Mouse (Mus musculus) forebrain, embryonic 14.5 days (tissue): ENCODE data around the gene Trp53i11. TPM values are rescaled to one million over a fixed set of nuclear protein-coding genes. Genes with fewer than 3 reads are reported as not detected.
A peak's percentile ranks its signal among the peaks of the same experiment; 100 is the strongest.

ENCODE experiments used
- ATAC-seq: fragments of 200-750 bp; cut with Nextera tagmentation; 2 replicates; pipeline ENCODE4 v1.8.0; 2017; ENCODE audit warnings: mild to moderate bottlenecking, moderate library complexity
- DNase-seq: peaks from one replicate; pipeline ENCODE4 v3.0.0-alpha.2; 2015; ENCODE audit warnings: low spot score
- H3K27ac ChIP-seq: fragments of 300-500 bp; sonication (generic); 2 replicates; pipeline ENCODE4 v1.5.1; 2014; ENCODE audit warnings: low read depth, mild to moderate bottlenecking, control low read depth, low read length, moderate library complexity
- H3K27me3 ChIP-seq: fragments of 300-500 bp; sonication (generic); replicated peaks from 2 replicates; pipeline ENCODE4 v1.6.1; 2014; ENCODE audit warnings: low read length, control low read depth, mixed read lengths; ENCODE audit not compliant: control insufficient read depth, insufficient read depth
- H3K36me3 ChIP-seq: fragments of 300-500 bp; sonication (generic); 2 replicates; pipeline ENCODE4 v1.6.1; 2014; ENCODE audit warnings: low read length, control low read depth; ENCODE audit not compliant: control insufficient read depth, insufficient read depth
- H3K4me1 ChIP-seq: fragments of 300-500 bp; sonication (generic); 2 replicates; pipeline ENCODE4 v1.6.1; 2014; ENCODE audit warnings: antibody characterized with exemption, low read length, control low read depth; ENCODE audit not compliant: control insufficient read depth, insufficient read depth
- H3K4me2 ChIP-seq: fragments of 300-500 bp; sonication (generic); 2 replicates; pipeline ENCODE4 v1.6.1; 2014; ENCODE audit warnings: mild to moderate bottlenecking, control low read depth, low read length
- H3K4me3 ChIP-seq: fragments of 300-500 bp; sonication (generic); 2 replicates; pipeline ENCODE4 v1.5.1; 2014; ENCODE audit warnings: low read depth, low read length, control low read depth
- H3K9ac ChIP-seq: fragments of 300-500 bp; sonication (generic); 2 replicates; pipeline ENCODE4 v1.6.1; 2014; ENCODE audit warnings: mild to moderate bottlenecking, low read length, control low read depth, moderate library complexity
- H3K9me3 ChIP-seq: fragments of 300-500 bp; sonication (generic); replicated peaks from 2 replicates; pipeline ENCODE4 v1.6.1; 2016; ENCODE audit warnings: low read length, control low read depth, mixed read lengths; ENCODE audit not compliant: control insufficient read depth
- WGBS: fragments of 180-500 bp; shearing (Covaris S2); extraction: QIAGEN DNeasy Blood & Tissue Kit; methylation state at CpG from one replicate; pipeline ENCODE4 v1.1.7; 2014; 5-methylcytosine and 5-hydroxymethylcytosine counted together
- polyA plus RNA-seq: library from polyadenylated mRNA; unstranded; fragments of >200 nt; fragmentation: Nextera tagmentation; extraction: Ambion mirVana; gene quantifications from 2 replicates; pipeline ENCODE4 v1.2.1, GENCODE M21; 2014

The Trp53i11 gene
- polyA plus RNA-seq, 1 experiment from 2014 or later, result 95.8 TPM

DNA sequence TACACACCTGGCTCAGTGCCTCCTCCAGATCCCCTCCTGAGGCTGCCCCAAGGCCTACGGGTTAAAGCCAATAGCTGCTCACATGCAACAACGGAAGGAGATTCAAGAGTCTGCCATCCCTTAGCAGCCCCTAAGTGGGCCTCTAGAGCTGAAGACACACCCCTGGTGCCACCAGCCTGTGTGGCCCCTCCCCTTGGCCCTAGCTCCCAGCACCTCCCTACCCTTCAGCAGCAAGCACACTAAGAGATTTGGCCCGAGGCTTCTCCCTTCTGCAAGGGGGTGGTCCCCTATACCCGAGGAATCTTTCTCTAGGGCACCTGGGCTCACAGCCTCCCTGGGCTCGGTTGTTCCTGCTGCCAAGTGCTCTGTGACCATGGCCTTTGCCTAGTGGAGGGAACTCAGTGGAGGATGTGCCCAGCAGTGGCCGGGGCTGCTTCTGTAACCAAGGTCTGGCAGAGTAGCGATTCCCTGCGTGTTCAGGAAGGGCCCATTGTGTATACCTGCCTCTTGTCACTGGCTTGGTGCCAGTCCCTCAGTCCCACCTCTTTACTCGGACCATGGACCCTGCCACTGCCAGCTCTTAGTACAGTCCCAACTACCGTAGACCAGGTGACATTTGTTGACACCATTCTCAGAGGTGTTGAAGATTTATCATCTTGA, 13.5 kb downstream of the Trp53i11 start:
- H3K4me2 ChIP-seq, result no peak overlapping the region
- H3K9me3 ChIP-seq, result no peaks in the 10 kb centered on the region
- H3K4me3 ChIP-seq, result no peak overlapping the region
- H3K27ac ChIP-seq, result no peak overlapping the region
- peaks cover 75% of the 10 kb centered on the region for H3K36me3 ChIP-seq
- H3K4me1 ChIP-seq, result no peaks in the 10 kb centered on the region
- ATAC-seq, result no peak
- H3K27me3 ChIP-seq, result no peaks in the 10 kb centered on the region
- WGBS, result 51% methylated on average over 10 of the region's 10 CpGs
- no peak for DNase-seq
- H3K9ac ChIP-seq, result no peak overlapping the region

DNA sequence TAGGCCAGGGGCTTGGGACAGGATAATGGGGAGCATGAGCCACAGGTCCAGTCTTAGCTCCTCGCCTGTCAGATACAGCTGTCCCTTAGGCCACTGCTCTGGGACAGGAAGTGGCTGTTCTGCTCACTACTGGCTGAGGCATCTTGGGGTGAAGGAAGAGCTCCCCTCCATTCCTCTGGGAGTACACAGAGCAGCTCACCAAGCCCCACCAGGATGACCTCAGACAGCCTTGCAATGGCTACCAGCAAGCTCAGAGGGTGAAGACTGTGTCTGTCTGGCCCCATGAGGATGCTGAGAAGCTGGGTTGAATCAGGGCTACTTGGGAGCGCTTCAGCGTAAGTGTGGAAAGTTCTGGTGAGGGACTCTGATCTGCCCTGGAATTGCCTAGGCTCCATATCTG, 14.6 kb downstream of the Trp53i11 start:
- Histone ChIP-seq H3K27me3 (no peaks in the 10 kb centered on the region), H3K4me3 (no peak overlapping the region), H3K36me3 (peaks cover 77% of the 10 kb centered on the region), H3K27ac (no peak overlapping the region), H3K4me1 (no peaks in the 10 kb centered on the region), H3K9me3 (no peaks in the 10 kb centered on the region), H3K9ac (no peak overlapping the region), H3K4me2 (no peak overlapping the region)
- ATAC-seq, result no peak
- 93% methylated on average over 3 of the region's 3 CpGs for WGBS
- no peak for DNase-seq

DNA sequence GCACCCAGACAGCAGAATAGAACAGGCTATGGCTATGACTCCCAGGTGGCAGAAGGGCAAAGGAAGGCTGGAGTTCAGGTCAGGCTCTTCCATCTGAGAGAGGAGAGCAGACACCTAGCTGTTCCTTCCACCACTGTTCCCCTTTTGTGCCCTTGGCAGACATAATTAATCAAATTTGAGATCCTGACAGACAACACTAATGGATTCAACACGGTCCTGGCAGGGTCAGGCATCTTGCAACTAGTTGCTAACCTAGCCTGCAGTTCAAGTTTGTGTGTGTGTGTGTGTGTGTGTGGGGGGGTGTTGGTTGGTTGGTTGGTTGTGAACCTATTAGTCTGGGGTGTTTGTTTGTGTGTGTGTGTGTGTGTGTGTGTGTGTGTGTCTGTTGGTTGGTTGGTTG, 15.4 kb downstream of the Trp53i11 start:
- Histone ChIP-seq H3K4me3 (no peak overlapping the region), H3K27me3 (no peaks in the 10 kb centered on the region), H3K4me2 (no peak overlapping the region), H3K36me3 (peaks cover 69% of the 10 kb centered on the region), H3K4me1 (no peaks in the 10 kb centered on the region), H3K9ac (no peak overlapping the region), H3K27ac (no peak overlapping the region), H3K9me3 (no peaks in the 10 kb centered on the region)
- DNase-seq (no peak), ATAC-seq (no peak)
- WGBS, result 54% methylated on average over 1 of the region's 1 CpGs

DNA sequence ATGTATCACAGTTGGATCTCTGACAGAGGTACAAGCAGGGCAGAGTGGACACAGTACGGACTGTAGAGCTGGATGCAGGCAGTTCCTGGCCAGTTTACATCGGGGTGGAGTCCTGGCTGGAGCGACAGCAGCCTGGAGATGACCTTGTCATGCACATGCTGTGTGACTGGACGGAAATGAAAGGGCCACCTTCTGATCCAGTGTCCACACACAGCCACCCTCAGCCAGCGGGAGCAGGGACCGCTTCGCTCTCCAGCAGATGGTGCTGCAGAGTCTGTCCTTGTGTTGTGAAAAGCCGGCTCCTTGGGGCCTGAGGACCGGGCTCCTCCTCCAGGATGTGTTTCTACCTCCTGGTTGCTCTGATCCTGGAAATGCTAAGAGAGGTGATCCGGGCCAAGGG, 16.3 kb downstream of the Trp53i11 start:
- Histone ChIP-seq H3K4me1 (no peaks in the 10 kb centered on the region), H3K9ac (0 out of 2 replicates have a peak overlapping the region, but pooled peaks have one; percentile 13), H3K27me3 (no peaks in the 10 kb centered on the region), H3K9me3 (no peaks in the 10 kb centered on the region), H3K27ac (peak overlapping the region; percentile 39; the same call in 1 of the 2 replicates), H3K36me3 (peaks cover 71% of the 10 kb centered on the region), H3K4me2 (no peak overlapping the region), H3K4me3 (no peak overlapping the region)
- 21% methylated on average over 10 of the region's 10 CpGs for WGBS
- ATAC-seq (peak; percentile 21; the same call in 1 of the 2 replicates), DNase-seq (peak; percentile 74)

DNA sequence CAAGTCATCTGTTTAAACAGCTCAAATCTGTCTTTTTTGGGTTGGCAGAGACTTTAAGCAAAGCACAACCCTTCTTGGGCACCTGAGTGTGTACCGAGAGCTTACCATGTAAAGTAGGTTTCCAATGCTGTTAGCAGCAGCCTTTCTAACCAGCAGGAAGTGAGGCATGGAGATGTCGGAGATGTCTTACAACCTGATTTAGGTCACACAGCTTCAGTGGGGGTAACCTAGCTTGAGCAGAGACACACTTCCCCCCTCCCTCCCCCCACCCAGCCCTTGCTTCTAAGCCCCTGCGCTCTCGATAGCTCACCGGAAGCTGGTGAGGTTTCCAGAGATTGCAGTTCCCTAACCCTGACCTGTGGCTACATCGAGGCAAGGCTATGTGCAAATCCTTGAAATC, 17.2 kb downstream of the Trp53i11 start:
- Histone ChIP-seq H3K4me2 (no peak overlapping the region), H3K27me3 (no peaks in the 10 kb centered on the region), H3K9ac (no peak overlapping the region), H3K27ac (no peak overlapping the region), H3K4me3 (no peak overlapping the region), H3K36me3 (peaks cover 67% of the 10 kb centered on the region), H3K4me1 (no peaks in the 10 kb centered on the region), H3K9me3 (no peaks in the 10 kb centered on the region)
- ATAC-seq (no peak), DNase-seq (no peak)
- WGBS, result 91% methylated on average over 6 of the region's 6 CpGs

DNA sequence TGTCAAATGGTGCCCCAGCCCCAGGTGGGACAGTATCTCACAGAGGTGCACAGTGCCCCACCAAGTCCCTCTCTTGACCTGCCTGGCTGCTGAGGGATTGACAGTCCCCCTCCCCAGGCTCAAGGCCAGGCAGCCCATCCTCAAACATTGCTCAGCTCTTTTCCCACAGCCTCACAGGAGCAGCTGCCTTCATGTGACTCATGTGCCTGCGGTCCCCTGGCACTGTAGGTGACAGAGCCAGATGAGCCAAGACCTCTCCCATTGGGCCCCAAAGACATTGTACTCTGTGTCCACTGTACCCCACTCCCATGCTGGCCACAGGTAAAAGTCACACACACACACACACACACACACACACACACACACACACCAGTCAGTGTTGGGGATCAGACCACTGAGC, 18.8 kb downstream of the Trp53i11 start:
- 88% methylated on average over 1 of the region's 1 CpGs for WGBS
- ATAC-seq (no peak), DNase-seq (no peak)
- Histone ChIP-seq H3K27ac (no peak overlapping the region), H3K4me2 (no peak overlapping the region), H3K4me1 (no peaks in the 10 kb centered on the region), H3K4me3 (no peak overlapping the region), H3K36me3 (peaks cover 63% of the 10 kb centered on the region), H3K9ac (no peak overlapping the region), H3K9me3 (no peaks in the 10 kb centered on the region), H3K27me3 (no peaks in the 10 kb centered on the region)

DNA sequence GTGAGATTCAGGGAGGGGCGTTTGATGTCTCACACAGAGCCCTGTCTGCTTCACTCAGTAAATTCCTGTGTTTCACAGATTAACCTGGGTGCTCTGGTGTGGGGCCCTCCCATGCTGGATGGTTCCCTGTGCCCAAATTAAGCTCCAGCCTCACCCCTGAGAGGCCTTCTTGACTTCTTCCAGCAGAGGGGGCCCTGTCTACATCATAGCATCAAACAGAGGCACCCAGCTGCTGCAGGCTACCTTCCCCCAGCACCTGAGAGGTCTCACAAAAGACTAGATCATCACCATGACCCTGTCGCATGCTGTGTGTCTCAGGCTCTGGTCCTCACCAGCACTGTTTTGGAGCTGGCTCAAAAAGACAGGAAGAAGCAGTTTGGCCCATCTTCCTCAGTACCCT, 25.0 kb downstream of the Trp53i11 start:
- no peaks in the 10 kb centered on the region for H3K4me1 ChIP-seq
- no peak overlapping the region for H3K27ac ChIP-seq
- WGBS, result 82% methylated on average over 2 of the region's 2 CpGs
- peaks cover 24% of the 10 kb centered on the region for H3K36me3 ChIP-seq
- H3K4me2 ChIP-seq, result no peak overlapping the region
- no peak for DNase-seq
- H3K27me3 ChIP-seq, result no peaks in the 10 kb centered on the region
- H3K9me3 ChIP-seq, result no peaks in the 10 kb centered on the region
- no peak overlapping the region for H3K9ac ChIP-seq
- ATAC-seq, result no peak
- no peak overlapping the region for H3K4me3 ChIP-seq

DNA sequence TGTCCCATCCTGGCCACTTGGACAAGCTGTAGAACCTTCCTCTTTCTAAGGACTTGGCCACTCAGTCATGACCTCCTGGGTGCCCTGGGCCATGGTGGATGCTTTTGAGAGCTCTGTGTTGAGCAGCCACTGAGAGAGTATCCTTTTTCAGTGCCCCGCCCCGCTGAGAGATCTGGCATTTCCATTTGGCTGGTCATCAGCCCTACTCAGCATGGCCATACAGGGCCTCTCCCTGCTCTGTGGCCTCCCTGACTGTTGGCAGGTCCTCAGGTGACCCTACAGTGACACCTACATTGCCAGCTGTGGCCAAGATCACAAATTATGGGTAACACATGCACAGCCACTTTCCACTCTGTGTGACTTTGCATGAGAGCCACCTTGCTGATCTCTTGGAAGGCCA, 25.5 kb downstream of the Trp53i11 start:
- Histone ChIP-seq H3K27ac (no peak overlapping the region), H3K9ac (no peak overlapping the region), H3K36me3 (peaks cover 24% of the 10 kb centered on the region), H3K27me3 (no peaks in the 10 kb centered on the region), H3K4me2 (no peak overlapping the region), H3K4me3 (no peak overlapping the region), H3K9me3 (no peaks in the 10 kb centered on the region), H3K4me1 (no peaks in the 10 kb centered on the region)
- 98% methylated on average over 2 of the region's 2 CpGs for WGBS
- no peak for DNase-seq
- ATAC-seq, result no peak

DNA sequence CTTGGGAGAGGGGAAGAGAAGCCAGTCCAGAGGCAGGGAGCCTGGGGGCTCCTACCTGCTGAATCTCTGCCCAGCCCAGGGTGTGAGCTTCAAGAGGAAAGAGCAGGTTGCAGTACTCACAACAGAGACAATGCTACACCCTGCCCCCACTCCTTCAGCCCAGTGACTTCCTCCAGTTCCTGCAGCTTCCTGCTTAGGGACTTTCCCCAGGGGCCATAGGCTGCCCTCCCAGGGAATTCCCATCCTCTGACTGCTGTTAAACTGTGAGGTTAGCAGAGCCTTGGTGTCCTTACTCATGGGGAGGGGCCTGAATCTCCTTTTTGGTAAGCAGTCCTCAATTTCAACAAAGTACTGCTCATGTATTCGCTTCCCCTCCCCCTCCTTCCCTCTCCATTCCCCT, 26.8 kb downstream of the Trp53i11 start:
- H3K4me3 ChIP-seq, result no peak overlapping the region
- H3K27ac ChIP-seq, result no peak overlapping the region
- peaks cover 15% of the 10 kb centered on the region for H3K36me3 ChIP-seq
- no peak for DNase-seq
- no peaks in the 10 kb centered on the region for H3K9me3 ChIP-seq
- H3K9ac ChIP-seq, result no peak overlapping the region
- WGBS, result 73% methylated on average over 1 of the region's 1 CpGs
- no peak for ATAC-seq
- H3K27me3 ChIP-seq, result no peaks in the 10 kb centered on the region
- no peak overlapping the region for H3K4me2 ChIP-seq
- H3K4me1 ChIP-seq, result no peaks in the 10 kb centered on the region
